Mouse (Mus musculus) liver, postnatal 0 days (tissue): Measurements from ENCODE around the gene Col19a1. TPM values are rescaled to one million over a fixed set of nuclear protein-coding genes. Genes with fewer than 3 reads are reported as not detected.

Experiments used
- ATAC-seq: fragments of 200-750 bp; cut with Nextera tagmentation; 2 replicates; pipeline ENCODE4 v1.8.0; 2017; ENCODE audit warnings: mild to moderate bottlenecking, moderate library complexity
- DNase-seq: peaks from one replicate; pipeline ENCODE4 v3.0.0-alpha.2; 2016
- H3K27ac ChIP-seq: fragments of 300-500 bp; sonication (generic); 2 replicates; pipeline ENCODE4 v1.5.1; 2014; ENCODE audit warnings: antibody characterized with exemption, moderate library complexity, mild to moderate bottlenecking, low read depth
- H3K27me3 ChIP-seq: fragments of 300-500 bp; sonication (generic); 2 replicates; pipeline ENCODE4 v1.6.1; 2014; ENCODE audit warnings: low read length, control low read depth, mixed read lengths; ENCODE audit not compliant: insufficient read depth
- H3K36me3 ChIP-seq: fragments of 300-500 bp; sonication (generic); replicated peaks from 2 replicates; pipeline ENCODE4 v1.6.1; 2014; ENCODE audit warnings: mild to moderate bottlenecking, control low read depth, low read length, moderate library complexity, mixed read lengths; ENCODE audit not compliant: insufficient read depth
- H3K4me1 ChIP-seq: fragments of 300-500 bp; sonication (generic); 2 replicates; pipeline ENCODE4 v1.6.1; 2014; ENCODE audit warnings: antibody characterized with exemption, mild to moderate bottlenecking, control low read depth; ENCODE audit not compliant: insufficient read depth
- H3K4me2 ChIP-seq: fragments of 300-500 bp; sonication (generic); 2 replicates; pipeline ENCODE4 v1.6.1; 2014; ENCODE audit warnings: low read depth, mild to moderate bottlenecking, low read length, moderate library complexity, mixed read lengths
- H3K4me3 ChIP-seq: fragments of 300-500 bp; sonication (generic); 2 replicates; pipeline ENCODE4 v1.5.1; 2014; ENCODE audit warnings: low read depth, low read length
- H3K9ac ChIP-seq: fragments of 300-500 bp; sonication (generic); replicated peaks from 2 replicates; pipeline ENCODE4 v1.6.1; 2014; ENCODE audit warnings: mild to moderate bottlenecking, moderate library complexity
- H3K9me3 ChIP-seq: fragments of 300-500 bp; sonication (generic); 2 replicates; pipeline ENCODE4 v1.6.1; 2016; ENCODE audit warnings: mild to moderate bottlenecking, control low read depth, low read length, mixed read lengths
- CTCF ChIP-seq: sonication (generic); IDR thresholded peaks from 2 replicates; pipeline ENCODE4 v1.5.1; 2016; ENCODE audit warnings: antibody characterized with exemption, low read depth
- EP300 ChIP-seq: IDR thresholded peaks from 2 replicates; pipeline ENCODE4 v1.6.1; 2016; ENCODE audit warnings: antibody characterized with exemption, low read depth, mild to moderate bottlenecking
- WGBS: fragments of 180-500 bp; shearing (Covaris S2); extraction: QIAGEN DNeasy Blood & Tissue Kit; methylation state at CpG from one replicate; pipeline ENCODE4 v1.1.7; 2014; ENCODE audit not compliant: insufficient replicate concordance; 5-methylcytosine and 5-hydroxymethylcytosine counted together
- polyA plus RNA-seq: library from polyadenylated mRNA; unstranded; fragments of >200 nt; fragmentation: Nextera tagmentation; extraction: Ambion mirVana; gene quantifications from 2 replicates; pipeline ENCODE4 v1.2.1, GENCODE M21; 2015

Col19a1 gene
- polyA plus RNA-seq, 1 experiment from 2014 or later = not detected

- ATAC-seq (no peak), DNase-seq (no peak)
- Histone ChIP-seq H3K9me3 (no peaks in the 10 kb centered on the region), H3K4me1 (no peaks in the 10 kb centered on the region), H3K9ac (no peak overlapping the region), H3K27ac (no peak overlapping the region), H3K36me3 (no peaks in the 10 kb centered on the region), H3K4me2 (no peak overlapping the region), H3K27me3 (no peaks in the 10 kb centered on the region), H3K4me3 (no peak overlapping the region)
- no peak for TF ChIP-seq EP300
- no peak for TF ChIP-seq CTCF
- WGBS = 54% methylated on average over 2 of the region's 2 CpGs
Measured at GRCm38 (mm10) chr1:24564113-24564512, 23.2 kb downstream of the Col19a1 start.

DNA sequence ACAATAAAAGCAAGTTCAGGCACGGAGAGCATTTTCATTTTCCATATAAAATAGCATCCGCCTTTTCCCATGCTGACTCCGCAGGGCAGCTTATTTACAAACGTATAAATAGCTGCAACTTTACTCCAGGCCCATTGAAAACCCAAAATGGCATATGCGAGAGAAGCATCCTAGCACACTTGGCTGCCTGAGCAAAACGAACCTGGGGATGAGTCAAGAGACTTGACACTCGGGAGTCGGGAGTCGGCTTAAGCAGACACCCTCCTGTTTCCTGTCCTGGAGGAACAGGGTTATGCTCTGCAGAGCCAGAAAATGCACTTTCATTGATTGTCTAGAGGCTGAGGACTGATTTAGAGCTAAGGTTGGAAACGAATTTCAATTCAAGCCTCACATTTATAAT is 29.3 kb downstream of the Col19a1 start:
- H3K9me3 ChIP-seq = no peaks in the 10 kb centered on the region
- H3K4me3 ChIP-seq = no peak overlapping the region
- no peak for ATAC-seq
- no peaks in the 10 kb centered on the region for H3K4me1 ChIP-seq
- no peak for TF ChIP-seq EP300
- TF ChIP-seq CTCF = no peak
- H3K9ac ChIP-seq = no peak overlapping the region
- H3K27me3 ChIP-seq = no peaks in the 10 kb centered on the region
- DNase-seq = no peak
- no peak overlapping the region for H3K4me2 ChIP-seq
- WGBS = 63% methylated on average over 10 of the region's 10 CpGs
- no peak overlapping the region for H3K27ac ChIP-seq
- H3K36me3 ChIP-seq = no peaks in the 10 kb centered on the region

- no peaks in the 10 kb centered on the region for H3K4me1 ChIP-seq
- ATAC-seq = peak; percentile 10; the same call in 1 of the 2 replicates
- TF ChIP-seq CTCF = no peak
- no peak for TF ChIP-seq EP300
- no peaks in the 10 kb centered on the region for H3K9me3 ChIP-seq
- DNase-seq = no peak
- H3K27ac ChIP-seq = no peak overlapping the region
- 43% methylated on average over 4 of the region's 4 CpGs for WGBS
- no peaks in the 10 kb centered on the region for H3K27me3 ChIP-seq
- H3K9ac ChIP-seq = no peak overlapping the region
- no peak overlapping the region for H3K4me3 ChIP-seq
- no peak overlapping the region for H3K4me2 ChIP-seq
- no peaks in the 10 kb centered on the region for H3K36me3 ChIP-seq
Measured at GRCm38 (mm10) chr1:24553462-24553861, 33.8 kb downstream of the Col19a1 start.

- DNase-seq = no peak
- H3K27me3 ChIP-seq = no peaks in the 10 kb centered on the region
- no peaks in the 10 kb centered on the region for H3K9me3 ChIP-seq
- no peaks in the 10 kb centered on the region for H3K4me1 ChIP-seq
- no peaks in the 10 kb centered on the region for H3K36me3 ChIP-seq
- H3K4me2 ChIP-seq = no peak overlapping the region
- H3K4me3 ChIP-seq = no peak overlapping the region
- no peak overlapping the region for H3K9ac ChIP-seq
- ATAC-seq = no peak
- no peak for TF ChIP-seq CTCF
- no peak for TF ChIP-seq EP300
- H3K27ac ChIP-seq = no peak overlapping the region
- 71% methylated on average over 18 of the region's 18 CpGs for WGBS
Measured at GRCm38 (mm10) chr1:24550560-24551280, 36.6 kb downstream of the Col19a1 start.

GRCm38 (mm10) chr1:24550031-24550430 is 37.2 kb downstream of the Col19a1 start:
- Histone ChIP-seq H3K9ac (no peak overlapping the region), H3K36me3 (no peaks in the 10 kb centered on the region), H3K9me3 (no peaks in the 10 kb centered on the region), H3K27me3 (no peaks in the 10 kb centered on the region), H3K27ac (no peak overlapping the region), H3K4me3 (no peak overlapping the region), H3K4me2 (no peak overlapping the region), H3K4me1 (no peaks in the 10 kb centered on the region)
- WGBS = 62% methylated on average over 10 of the region's 10 CpGs
- ATAC-seq (no peak), DNase-seq (no peak)
- no peak for TF ChIP-seq EP300
- TF ChIP-seq CTCF = no peak

DNA sequence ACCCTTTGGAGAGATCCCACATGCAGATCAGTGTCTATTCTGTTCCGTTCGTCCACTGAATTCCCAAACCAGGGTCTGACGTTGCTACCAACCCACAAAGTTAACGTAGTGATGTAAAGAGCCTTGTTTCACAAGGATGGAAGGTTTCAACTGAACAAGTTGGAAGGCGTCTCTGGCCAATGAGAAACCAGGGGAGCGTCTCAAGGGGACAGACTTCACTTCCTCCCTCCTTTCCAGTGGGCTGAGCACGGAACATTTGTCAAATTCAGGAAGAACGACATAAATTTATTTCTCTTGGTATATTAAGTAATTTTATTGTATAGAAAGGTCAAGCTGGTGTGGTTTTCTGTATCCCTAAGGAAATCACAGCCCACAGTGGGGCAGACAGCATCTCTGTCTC is 38.2 kb downstream of the Col19a1 start:
- Histone ChIP-seq H3K4me1 (no peaks in the 10 kb centered on the region), H3K9me3 (no peaks in the 10 kb centered on the region), H3K9ac (no peak overlapping the region), H3K27ac (no peak overlapping the region), H3K27me3 (no peaks in the 10 kb centered on the region), H3K36me3 (no peaks in the 10 kb centered on the region), H3K4me2 (no peak overlapping the region), H3K4me3 (no peak overlapping the region)
- DNase-seq = no peak
- ATAC-seq = no peak
- 58% methylated on average over 8 of the region's 8 CpGs for WGBS
- TF ChIP-seq EP300 = no peak
- no peak for TF ChIP-seq CTCF
